Comparison of ENCODE assay signal across 22 mouse cellular contexts in genomic region chr19:23342782-23343181, GRCm38 (mm10).
DNase-seq lines count a peak whose midpoint lies in the region; ATAC-seq and TF ChIP-seq lines count a peak whose summit lies in the region.
"Had no signal": no experiment of that assay in that cellular context is flagged by ENCODE, and none has a peak within 500 bp of the region (broad histone marks: within the 10 kb centered on the region; RNA-seq: fewer than 3 reads in every experiment).

No protein-coding gene starts in this region.

- WGBS in kidney, embryonic 15.5 days, result 71% methylated on average over 3 of the region's 3 CpGs
- WGBS in kidney, embryonic 16.5 days, result 63% methylated on average over 3 of the region's 3 CpGs
- 49% methylated on average over 3 of the region's 3 CpGs for WGBS in kidney, adult 2 months
- 67% methylated on average over 3 of the region's 3 CpGs for WGBS in kidney, postnatal 0 days
- WGBS in kidney, embryonic 14.5 days, result 83% methylated on average over 3 of the region's 3 CpGs

- no peak overlapping the region for H3K4me3 ChIP-seq in kidney, embryonic 15.5 days (replicated peaks)
- H3K4me3 ChIP-seq in kidney, embryonic 16.5 days (ENCODE audit: low read length), result no peak overlapping the region
- no peak overlapping the region for H3K4me3 ChIP-seq in kidney, adult 2 months (ENCODE audit: insufficient read depth, low read depth, low read length)
- H3K4me3 ChIP-seq in kidney, postnatal 0 days (replicated peaks; ENCODE audit: low read depth, low read length), result no peak overlapping the region
- H3K4me3 ChIP-seq in kidney, embryonic 14.5 days (ENCODE audit: low read length), result no peak overlapping the region

- no peak overlapping the region for H3K27ac ChIP-seq in kidney, embryonic 15.5 days
- no peak overlapping the region for H3K27ac ChIP-seq in kidney, embryonic 16.5 days (ENCODE audit: low read length)
- H3K27ac ChIP-seq in kidney, adult 2 months (ENCODE audit: insufficient read depth, low read depth, low read length), result no peak overlapping the region
- no peak overlapping the region for H3K27ac ChIP-seq in kidney, postnatal 0 days
- no peak overlapping the region for H3K27ac ChIP-seq in kidney, embryonic 14.5 days (ENCODE audit: low read depth, low read length)

- H3K27me3 ChIP-seq in kidney, embryonic 15.5 days, result no peaks in the 10 kb centered on the region
- no peaks in the 10 kb centered on the region for H3K27me3 ChIP-seq in kidney, embryonic 16.5 days (ENCODE audit: insufficient read depth, low read length)
- H3K27me3 ChIP-seq in kidney, adult 2 months (replicated peaks; ENCODE audit: control insufficient read depth, insufficient read depth, low read length), result no peaks in the 10 kb centered on the region
- no peaks in the 10 kb centered on the region for H3K27me3 ChIP-seq in kidney, postnatal 0 days (ENCODE audit: insufficient read depth, low read length)
- no peaks in the 10 kb centered on the region for H3K27me3 ChIP-seq in kidney, embryonic 14.5 days (ENCODE audit: control insufficient read depth, insufficient read depth, low read length)
- H3K27me3 ChIP-seq: CH12.LX had no signal

- no peak for TF ChIP-seq CTCF in kidney, adult 2 months (conservative IDR thresholded peaks at IDR 0.05; ENCODE audit: insufficient read depth, insufficient read length, low read depth, low read length)
- no peak for TF ChIP-seq CTCF in kidney, postnatal 0 days (IDR thresholded peaks at IDR 0.05; ENCODE audit: low read depth)

- H3K9me3 ChIP-seq in kidney, embryonic 15.5 days (replicated peaks), result no peaks in the 10 kb centered on the region
- no peaks in the 10 kb centered on the region for H3K9me3 ChIP-seq in kidney, embryonic 16.5 days (ENCODE audit: low read length)
- no peaks in the 10 kb centered on the region for H3K9me3 ChIP-seq in kidney, postnatal 0 days (replicated peaks; ENCODE audit: low read length)
- H3K9me3 ChIP-seq in kidney, embryonic 14.5 days (ENCODE audit: control insufficient read depth, low read length), result no peaks in the 10 kb centered on the region
- H3K9me3 ChIP-seq: G1E had no signal

- no peak overlapping the region for H3K9ac ChIP-seq in kidney, embryonic 15.5 days
- H3K9ac ChIP-seq in kidney, embryonic 16.5 days (replicated peaks; ENCODE audit: low read length), result no peak overlapping the region
- H3K9ac ChIP-seq in kidney, postnatal 0 days (ENCODE audit: low read depth, low read length), result no peak overlapping the region
- no peak overlapping the region for H3K9ac ChIP-seq in kidney, embryonic 14.5 days (ENCODE audit: low read depth, low read length)

- ATAC-seq in kidney, embryonic 15.5 days (replicated peaks; ENCODE audit: low FRiP score), result peak; percentile 69
- peak; percentile 86; the same call in 1 of the 2 replicates for ATAC-seq in kidney, embryonic 16.5 days (ENCODE audit: low FRiP score, low TSS enrichment)
- no peak; the same call in 1 of the 2 replicates for ATAC-seq in kidney, postnatal 0 days (replicated peaks; ENCODE audit: low FRiP score, low read depth)
- ATAC-seq in kidney, embryonic 14.5 days (ENCODE audit: low FRiP score, low TSS enrichment), result no peak
- ATAC-seq: activated CD4-positive, CD25-positive, alpha-beta regulatory T cell, adult 4 months; CD4-positive, CD25-positive, alpha-beta regulatory T cell, adult 4 months; Patski had no signal

- H3K4me2 ChIP-seq in kidney, embryonic 15.5 days, result no peak overlapping the region
- no peak overlapping the region for H3K4me2 ChIP-seq in kidney, embryonic 16.5 days (replicated peaks; ENCODE audit: low read depth, low read length)
- H3K4me2 ChIP-seq in kidney, postnatal 0 days (ENCODE audit: low read length), result no peak overlapping the region
- H3K4me2 ChIP-seq in kidney, embryonic 14.5 days (replicated peaks; ENCODE audit: low read depth, low read length), result no peak overlapping the region

- TF ChIP-seq POLR2A in kidney, adult 2 months (IDR thresholded peaks at IDR 0.05; ENCODE audit: low read depth, low read length), result no peak

- no peaks in the 10 kb centered on the region for H3K36me3 ChIP-seq in kidney, embryonic 15.5 days
- H3K36me3 ChIP-seq in kidney, embryonic 16.5 days (ENCODE audit: insufficient read depth, low read length), result no peaks in the 10 kb centered on the region
- no peaks in the 10 kb centered on the region for H3K36me3 ChIP-seq in kidney, adult 2 months (ENCODE audit: control insufficient read depth, insufficient read depth, low read length)
- H3K36me3 ChIP-seq in kidney, postnatal 0 days (ENCODE audit: insufficient read depth, low read length), result no peaks in the 10 kb centered on the region
- no peaks in the 10 kb centered on the region for H3K36me3 ChIP-seq in kidney, embryonic 14.5 days (ENCODE audit: control insufficient read depth, insufficient read depth, low read length)
- H3K36me3 ChIP-seq: G1E had no signal

- H3K4me1 ChIP-seq in kidney, embryonic 15.5 days, result no peaks in the 10 kb centered on the region
- no peaks in the 10 kb centered on the region for H3K4me1 ChIP-seq in kidney, embryonic 16.5 days (ENCODE audit: insufficient read depth, low read length)
- no peaks in the 10 kb centered on the region for H3K4me1 ChIP-seq in kidney, adult 2 months (ENCODE audit: control insufficient read depth, insufficient read depth, low read length)
- H3K4me1 ChIP-seq in kidney, postnatal 0 days (replicated peaks; ENCODE audit: insufficient read depth, low read length), result no peaks in the 10 kb centered on the region
- H3K4me1 ChIP-seq in kidney, embryonic 14.5 days (ENCODE audit: control insufficient read depth, insufficient read depth, low read length), result no peaks in the 10 kb centered on the region

- DNase-seq in kidney, adult 9 months, result peak; percentile 4
- no peak for DNase-seq in kidney, postnatal 14 days
- DNase-seq in kidney, adult 11 months, result no peak
- DNase-seq in kidney, adult 2 months, result no peak
- peak; percentile 25 for DNase-seq in kidney, postnatal 0 days (ENCODE audit: low spot score)
- DNase-seq: adrenal gland, adult 2 months; adrenal gland, adult 8-10 months; adrenal gland, postnatal 10 days; adrenal gland, postnatal 14 days; adrenal gland, postnatal 25 days; adrenal gland, postnatal 36 days; B cell, adult 2 months; cerebellum, adult 11 months; cerebellum, adult 11-12 months had no signal

Comparison
In these comparisons a context has a peak if more than half of its experiments do, and no peak if none do; other contexts are left out.
1. DNase-seq: peak in kidney, adult 9 months (single experiment) and kidney, postnatal 0 days (single experiment); none in kidney, postnatal 14 days (single experiment), kidney, adult 11 months (single experiment) and kidney, adult 2 months (single experiment).
2. ATAC-seq: peak in kidney, embryonic 15.5 days (single experiment) and kidney, embryonic 16.5 days (single experiment); none in kidney, postnatal 0 days (single experiment) and kidney, embryonic 14.5 days (single experiment).